Comparison of ENCODE assay signal across 25 mouse cellular contexts in genomic region chr13:4035052-4035451, GRCm38 (mm10). TPM values are rescaled to one million over a fixed set of nuclear protein-coding genes. Genes with fewer than 3 reads are reported as not detected.
"Had no signal": no experiment of that assay in that cellular context is flagged by ENCODE, and none has a peak within 500 bp of the region (broad histone marks: within the 10 kb centered on the region; RNA-seq: fewer than 3 reads in every experiment).

No protein-coding gene starts in this region.

- H3K27ac ChIP-seq: gastrocnemius, adult 2 months; heart, adult 2 months; hindbrain, embryonic 10.5 days; hindbrain, embryonic 12.5 days; hindbrain, embryonic 14.5 days; intestine, embryonic 15.5 days; kidney, postnatal 0 days; layer of hippocampus, adult 2 months; left cerebral cortex, adult 2 months; limb, embryonic 10.5 days; limb, embryonic 12.5 days; liver, embryonic 13.5 days; liver, embryonic 15.5 days had no signal

- ATAC-seq: hindbrain, embryonic 16.5 days; inflammation-experienced regulatory T-cells, adult 6 months; intestine, embryonic 15.5 days; intestine, postnatal 0 days; liver, postnatal 0 days had no signal

- DNase-seq: gastrocnemius, adult 2 months; gastrocnemius, postnatal 10 days; gastrocnemius, postnatal 25 days; heart, adult 2 months; heart, postnatal 10 days; heart, postnatal 4 days; kidney, postnatal 4 days; liver; liver, embryonic 13.5 days; liver, postnatal 0 days had no signal

- H3K9ac ChIP-seq: hindbrain, embryonic 12.5 days; hindbrain, embryonic 14.5 days; intestine, embryonic 15.5 days; limb, embryonic 12.5 days; liver, embryonic 13.5 days; liver, embryonic 15.5 days; liver, postnatal 0 days had no signal

- H3K27me3 ChIP-seq: hindbrain, embryonic 12.5 days; intestine, embryonic 15.5 days; limb, embryonic 12.5 days; liver, embryonic 13.5 days; liver, embryonic 15.5 days had no signal

- H3K4me1 ChIP-seq: hindbrain, embryonic 10.5 days; hindbrain, embryonic 12.5 days; intestine, embryonic 15.5 days; limb, embryonic 10.5 days; limb, embryonic 12.5 days; liver, embryonic 13.5 days; liver, embryonic 15.5 days had no signal

- H3K4me2 ChIP-seq: heart, embryonic 11.5 days; hindbrain, embryonic 12.5 days; hindbrain, embryonic 14.5 days; intestine, embryonic 15.5 days; limb, embryonic 12.5 days; liver, embryonic 13.5 days; liver, embryonic 15.5 days had no signal

- H3K36me3 ChIP-seq: hindbrain, embryonic 10.5 days; hindbrain, embryonic 12.5 days; intestine, embryonic 15.5 days; limb, embryonic 10.5 days; limb, embryonic 12.5 days; liver, embryonic 13.5 days; liver, embryonic 15.5 days had no signal

- H3K4me3 ChIP-seq: gastrocnemius, adult 2 months; heart, adult 2 months; hindbrain, embryonic 10.5 days; hindbrain, embryonic 12.5 days; intestine, embryonic 15.5 days; layer of hippocampus, adult 2 months; left cerebral cortex, adult 2 months; limb, embryonic 10.5 days; limb, embryonic 12.5 days; liver, embryonic 13.5 days; liver, embryonic 15.5 days had no signal

- H3K9me3 ChIP-seq: hindbrain, embryonic 10.5 days; hindbrain, embryonic 12.5 days; intestine, embryonic 15.5 days; limb, embryonic 10.5 days; limb, embryonic 12.5 days; liver, embryonic 13.5 days; liver, embryonic 15.5 days had no signal

RNA-seq across cellular contexts. Expression of gene Akr1c14, which starts 13.8 kb away (rescaled TPM):
- total RNA-seq: granulocyte monocyte progenitor cell, adult 5-6 weeks had no signal
- polyA plus RNA-seq: inflammation-experienced regulatory T-cells, adult 6 months had no signal
